Mouse (Mus musculus) myocyte (in vitro differentiated cells): Measurements from ENCODE around the gene Alad.

Experiments
- TCF12 ChIP-seq: IDR thresholded peaks from one replicate; pipeline ENCODE4 v1.6.1; 2011; ENCODE audit warnings: mild to moderate bottlenecking, control low read depth; ENCODE audit not compliant: poor library complexity, insufficient read depth, severe bottlenecking
- USF1 ChIP-seq: IDR thresholded peaks from one replicate; pipeline ENCODE4 v1.6.1; 2011; ENCODE audit warnings: low read depth, mild to moderate bottlenecking, control low read depth, moderate library complexity

DNA sequence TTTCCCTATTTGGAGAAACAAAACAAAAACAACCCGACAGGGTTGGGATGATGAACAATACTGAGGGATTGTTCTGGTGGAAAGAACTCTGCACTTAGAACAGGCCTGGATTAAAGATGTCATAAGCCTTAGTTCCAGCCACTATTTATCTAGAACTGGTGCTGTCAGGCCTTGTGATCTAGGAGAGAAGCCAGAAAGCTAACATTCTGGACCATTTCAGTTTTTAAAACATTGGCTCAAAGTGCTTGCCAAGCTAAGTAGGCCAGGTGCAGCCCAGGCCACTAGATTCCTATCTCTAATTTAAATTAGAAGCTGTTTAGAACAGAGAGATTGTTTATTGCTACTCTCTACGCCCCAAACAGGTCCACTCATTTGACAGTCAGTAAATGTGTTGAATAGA is 6.5 kb upstream of the Alad start:
- TF ChIP-seq USF1 (no peak), TCF12 (no peak)
